Mouse (Mus musculus): Measurements from ENCODE around the gene Arl2bp. TPM values are rescaled to one million over a fixed set of nuclear protein-coding genes. Genes with fewer than 3 reads are reported as not detected.

Arl2bp gene
- polyA plus RNA-seq, 1 experiment from 2014 or later: 190 TPM

DNA sequence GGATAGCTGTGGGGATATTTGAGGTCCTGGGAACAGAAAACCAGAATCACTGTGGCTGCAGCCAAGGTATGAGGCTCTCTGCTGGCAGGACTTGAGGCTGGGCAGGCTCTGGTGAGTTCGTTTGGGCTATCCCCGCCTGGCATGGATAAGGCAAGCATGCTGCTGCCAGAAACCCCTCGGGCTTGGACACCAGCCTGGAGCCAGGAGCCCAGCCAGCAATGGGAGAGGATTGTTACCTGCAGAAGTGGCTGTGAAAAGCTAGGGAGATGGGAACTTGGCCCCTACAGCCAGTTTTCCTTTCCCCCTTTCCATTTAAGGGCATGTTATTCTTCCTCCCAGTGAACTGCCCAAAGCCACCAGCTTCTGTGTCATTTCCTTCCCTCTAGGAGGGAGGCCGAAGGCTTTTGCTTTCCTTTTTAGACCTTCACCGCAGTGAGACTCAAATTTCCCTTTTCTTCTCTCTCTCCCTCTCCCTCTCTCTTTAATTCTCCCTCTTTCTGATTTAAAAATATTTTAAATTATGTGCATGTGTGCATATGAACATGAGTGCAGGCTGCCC is 44.8 kb downstream of the Arl2bp start:
- Histone ChIP-seq H3K9ac (no peak overlapping the region), H3K27me3 (replicated peaks) (no peaks in the 10 kb centered on the region), H3K36me3 (replicated peaks) (no peaks in the 10 kb centered on the region), H3K4me3 (no peak overlapping the region), H3K4me1 (0 out of 2 replicates have a peak, but pooled peaks cover 3% of the 10 kb centered on the region), H3K4me2 (no peak overlapping the region), H3K27ac (no peak overlapping the region), H3K9me3 (no peaks in the 10 kb centered on the region)
- no peak for ATAC-seq (replicated peaks)
- WGBS: 63% methylated on average over 5 of the region's 5 CpGs

DNA sequence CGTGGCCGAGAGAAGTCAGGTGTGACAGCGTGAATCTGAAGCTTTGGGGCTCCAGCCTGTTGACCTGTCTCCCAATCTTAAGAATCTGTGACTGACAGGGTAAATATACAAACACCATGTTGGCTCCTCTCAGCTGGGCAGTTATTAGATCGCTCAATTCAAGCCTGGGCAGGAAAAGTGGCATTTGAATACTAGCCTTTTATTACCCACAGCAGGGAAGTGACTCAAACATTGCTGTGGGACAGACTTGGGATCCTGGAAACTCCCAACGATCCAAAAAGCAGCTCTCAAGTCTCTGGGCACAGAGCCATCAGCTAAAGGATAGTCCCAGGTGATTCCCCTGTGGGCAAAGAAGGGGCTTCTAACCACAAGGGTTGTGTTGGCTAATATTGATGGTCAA is 48.2 kb downstream of the Arl2bp start:
- H3K9ac ChIP-seq: no peak overlapping the region
- H3K4me1 ChIP-seq: no peaks in the 10 kb centered on the region
- no peaks in the 10 kb centered on the region for H3K36me3 ChIP-seq (replicated peaks)
- H3K4me2 ChIP-seq: no peak overlapping the region
- H3K4me3 ChIP-seq: no peak overlapping the region
- WGBS: 38% methylated on average over 5 of the region's 5 CpGs
- ATAC-seq (replicated peaks): no peak
- no peaks in the 10 kb centered on the region for H3K9me3 ChIP-seq
- H3K27ac ChIP-seq: no peak overlapping the region
- H3K27me3 ChIP-seq (replicated peaks): no peaks in the 10 kb centered on the region

DNA sequence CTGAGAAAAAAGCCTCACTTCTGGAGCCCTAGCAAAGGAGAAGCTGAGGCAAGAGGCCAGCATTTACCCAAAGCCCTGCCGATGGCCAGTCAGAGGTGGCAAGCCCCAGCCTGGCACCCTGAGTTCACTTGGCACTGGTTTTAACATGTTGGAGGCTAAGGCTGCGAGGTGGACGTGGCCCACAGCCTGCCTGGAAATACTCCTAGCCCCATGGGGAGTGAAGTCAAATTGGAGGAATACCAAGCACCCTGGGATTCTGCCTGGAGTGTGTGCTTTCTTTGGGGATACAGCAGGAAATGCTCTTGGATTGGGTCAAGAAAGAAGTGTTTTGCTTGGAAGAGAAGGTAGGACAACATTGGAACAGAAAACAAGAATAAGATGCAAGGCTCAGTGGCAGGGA is 49.5 kb downstream of the Arl2bp start:
- H3K9ac ChIP-seq: no peak overlapping the region
- ATAC-seq (replicated peaks): no peak

DNA sequence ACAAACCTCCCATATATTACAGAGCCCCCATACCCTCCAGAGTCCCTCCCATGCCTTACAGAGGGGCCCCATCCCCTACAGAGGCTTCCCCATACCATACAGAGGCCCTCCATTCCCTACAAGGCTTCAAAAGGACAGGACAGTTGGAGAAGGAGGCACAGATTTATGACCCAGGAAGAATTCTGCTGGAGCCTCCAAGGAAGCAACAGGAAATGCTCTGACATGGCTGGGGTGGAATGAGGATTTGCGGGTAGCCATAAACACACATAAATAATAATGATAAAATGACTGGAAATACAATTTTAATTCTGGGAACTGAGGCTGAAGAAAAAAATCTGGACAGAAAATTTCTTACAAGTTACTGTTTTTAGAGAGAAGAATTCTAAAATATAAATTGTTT is 50.4 kb downstream of the Arl2bp start:
- no peak overlapping the region for H3K27ac ChIP-seq
- no peaks in the 10 kb centered on the region for H3K9me3 ChIP-seq
- no peak overlapping the region for H3K4me2 ChIP-seq
- WGBS: 96% methylated on average over 1 of the region's 1 CpGs
- H3K4me3 ChIP-seq: no peak overlapping the region
- no peak for ATAC-seq (replicated peaks)
- H3K4me1 ChIP-seq: no peaks in the 10 kb centered on the region
- no peaks in the 10 kb centered on the region for H3K36me3 ChIP-seq (replicated peaks)
- no peaks in the 10 kb centered on the region for H3K27me3 ChIP-seq (replicated peaks)
- no peak overlapping the region for H3K9ac ChIP-seq

More for the DNA sequence above, 49.5 kb downstream of the Arl2bp start:
- no peaks in the 10 kb centered on the region for H3K4me1 ChIP-seq
- H3K4me3 ChIP-seq: no peak overlapping the region
- 87% methylated on average over 3 of the region's 3 CpGs for WGBS
- H3K4me2 ChIP-seq: no peak overlapping the region
- no peaks in the 10 kb centered on the region for H3K27me3 ChIP-seq (replicated peaks)
- H3K27ac ChIP-seq: no peak overlapping the region
- H3K36me3 ChIP-seq (replicated peaks): no peaks in the 10 kb centered on the region
- H3K9me3 ChIP-seq: no peaks in the 10 kb centered on the region

Other genes starting within 250 kb of the Arl2bp start
- 0.45 and 0.52 TPM in 2 replicates for gene Nlrc5, start 232.2 kb upstream of the Arl2bp start, polyA plus RNA-seq (2015; fragmentation: Nextera tagmentation; extraction: Ambion mirVana)
- 15.2 and 18.8 TPM in 2 replicates for gene Cpne2, start 133.6 kb upstream of the Arl2bp start, polyA plus RNA-seq (2015; fragmentation: Nextera tagmentation; extraction: Ambion mirVana)
- 53.3 and 56.1 TPM in 2 replicates for gene Rspry1, start 64.7 kb upstream of the Arl2bp start, polyA plus RNA-seq (2015; fragmentation: Nextera tagmentation; extraction: Ambion mirVana)
- gene Fam192a, start 64.6 kb upstream of the Arl2bp start, polyA plus RNA-seq (2015; fragmentation: Nextera tagmentation; extraction: Ambion mirVana): 75.0 and 75.2 TPM in 2 replicates
- gene Pllp, start 29.7 kb downstream of the Arl2bp start, polyA plus RNA-seq (2015; fragmentation: Nextera tagmentation; extraction: Ambion mirVana): 1.5 and 1.6 TPM in 2 replicates
- 0.14 TPM in 1 of 2 replicates, not detected in the other for gene Ccl22, start 79.0 kb downstream of the Arl2bp start, polyA plus RNA-seq (2015; fragmentation: Nextera tagmentation; extraction: Ambion mirVana)
- gene Cx3cl1, start 105.4 kb downstream of the Arl2bp start, polyA plus RNA-seq (2015; fragmentation: Nextera tagmentation; extraction: Ambion mirVana): 34.2 and 41.3 TPM in 2 replicates
- gene Ccl17, start 143.9 kb downstream of the Arl2bp start, polyA plus RNA-seq (2015; fragmentation: Nextera tagmentation; extraction: Ambion mirVana): 0.50 and 0.74 TPM in 2 replicates
- 56.8 and 58.3 TPM in 2 replicates for gene Coq9, start 171.7 kb downstream of the Arl2bp start, polyA plus RNA-seq (2015; fragmentation: Nextera tagmentation; extraction: Ambion mirVana)
- gene Ciapin1, start 171.8 kb downstream of the Arl2bp start, polyA plus RNA-seq (2015; fragmentation: Nextera tagmentation; extraction: Ambion mirVana): 211 and 217 TPM in 2 replicates
- gene Polr2c, start 190.8 kb downstream of the Arl2bp start, polyA plus RNA-seq (2015; fragmentation: Nextera tagmentation; extraction: Ambion mirVana): 117 and 122 TPM in 2 replicates
- gene Dok4, start 209.7 kb downstream of the Arl2bp start, polyA plus RNA-seq (2015; fragmentation: Nextera tagmentation; extraction: Ambion mirVana): 92.9 and 99.7 TPM in 2 replicates